Mouse (Mus musculus) erythroblast, adult 5-6 weeks (primary cell): ENCODE results near the gene Cd63. TPM values are rescaled to one million over a fixed set of nuclear protein-coding genes. Genes with fewer than 3 reads are reported as not detected.

Experiments used
- ATAC-seq: replicated peaks from 2 replicates; pipeline ENCODE4 v1.8.0; 2016; ENCODE audit warnings: moderate number of reproducible peaks, mild to moderate bottlenecking, moderate TSS enrichment, inconsistent platforms; ENCODE audit not compliant: poor library complexity, low FRiP score, severe bottlenecking
- total RNA-seq, 2 experiments: library from RNA; stranded (forward) in 1 of 2; stranded (reverse) in 1 of 2; fragments of 150-400 nt in 1 of 2; fragments of 200-764, 138-1000 nt in 1 of 2; gene quantifications; 2 replicates each; pipeline versions ENCODE4 v1.2.3 to v1.2.4; 2015 to 2017; ENCODE audit warnings: low replicate concordance in 2 of 2

Gene Cd63
- total RNA-seq, 2 experiments from 2014 or later: 27.2 to 115 TPM

GRCm38 (mm10) chr10:128950208-128950887 is 49.6 kb downstream of the Cd63 start:
- no peak for ATAC-seq

DNA sequence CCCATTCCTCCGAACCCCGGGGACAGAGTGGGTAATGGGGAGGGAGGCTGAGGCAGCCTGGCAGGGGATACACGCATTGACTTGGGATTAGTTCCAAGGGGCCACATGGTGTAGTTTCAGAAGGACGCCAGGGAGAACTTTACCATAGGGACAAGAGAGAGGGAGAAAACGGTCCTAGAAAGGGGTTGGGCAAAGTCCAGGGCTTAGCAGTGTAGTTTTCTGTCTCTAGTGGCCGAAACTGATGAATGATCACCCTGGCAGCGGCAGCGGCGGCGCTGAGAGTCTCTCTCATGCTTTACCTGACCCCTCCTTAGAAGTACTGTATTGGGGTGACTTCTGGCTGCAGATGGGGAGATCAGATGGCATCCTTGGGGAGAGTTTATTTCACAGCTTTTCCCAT is 57.6 kb downstream of the Cd63 start:
- no peak for ATAC-seq

GRCm38 (mm10) chr10:128960142-128960541 is 59.4 kb downstream of the Cd63 start:
- no peak for ATAC-seq

DNA sequence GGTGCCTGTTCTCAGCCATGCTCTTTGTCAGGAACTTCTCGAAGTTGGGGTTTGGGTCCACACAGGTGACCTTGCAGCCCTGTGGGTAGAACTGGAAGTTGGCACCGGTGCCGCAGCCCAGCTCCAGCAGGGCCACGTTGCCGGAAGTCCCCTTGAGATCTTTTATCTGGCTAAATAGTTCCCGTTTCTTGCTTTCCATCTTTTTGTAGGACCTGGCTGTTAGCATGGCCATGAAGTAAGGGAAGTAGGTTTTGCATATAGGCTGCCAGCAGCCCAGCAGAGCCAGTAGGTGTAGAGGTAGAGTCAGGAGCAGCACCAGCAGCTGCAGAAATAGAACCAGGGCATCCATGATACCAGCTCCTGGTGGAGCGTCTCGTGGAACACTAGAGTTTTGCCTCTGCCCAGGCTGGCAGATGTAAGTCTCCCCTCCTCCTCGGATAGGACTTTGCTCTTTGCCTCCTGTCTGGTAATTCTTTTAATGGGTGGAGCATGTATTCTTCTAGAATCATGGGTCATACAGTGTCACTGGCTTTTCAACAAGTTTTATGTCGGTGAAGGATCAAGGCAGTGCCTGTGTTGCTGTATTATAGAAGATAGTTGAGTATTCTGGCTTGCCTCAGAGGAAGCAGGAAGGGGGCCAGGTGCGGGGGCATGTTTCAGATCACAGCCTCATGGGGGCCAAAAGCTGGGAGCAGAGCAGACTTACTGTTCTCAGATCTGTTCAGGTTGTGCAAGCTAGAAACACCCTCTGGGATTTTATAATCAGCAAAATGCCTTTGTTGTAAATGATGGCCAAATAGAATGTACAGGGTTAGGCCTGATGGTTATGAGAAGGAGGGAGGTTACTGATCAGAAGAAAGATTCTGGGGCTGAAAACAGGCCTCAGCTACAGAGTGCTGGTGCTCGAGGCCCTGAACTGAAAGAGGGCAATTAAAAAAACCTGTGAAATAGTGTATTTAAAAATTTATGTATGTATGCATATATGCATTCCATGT is 60.1 kb downstream of the Cd63 start, which contains the start of gene Mettl7b:
Gene Mettl7b (minus strand): TSS at position 399 of the 995 bp plus-strand sequence.
- no peak for ATAC-seq

Other genes starting within 250 kb of the Cd63 start
- 3.1 and 7.5 TPM in 2 replicates for gene Suox, start 226.9 kb upstream of the Cd63 start, total RNA-seq (2015; ENCODE audit: low replicate concordance)
- gene Suox, start 226.9 kb upstream of the Cd63 start, total RNA-seq (2017; ENCODE audit: low replicate concordance): 8.4 and 11.3 TPM in 2 replicates
- gene Rab5b, start 204.7 kb upstream of the Cd63 start, total RNA-seq (2015; ENCODE audit: low replicate concordance): 26.9 and 42.2 TPM in 2 replicates
- gene Rab5b, start 204.7 kb upstream of the Cd63 start, total RNA-seq (2017; ENCODE audit: low replicate concordance): 64.8 and 71.7 TPM in 2 replicates
- not detected in 2 replicates for gene Pmel, start 196.8 kb upstream of the Cd63 start, total RNA-seq (2015; ENCODE audit: low replicate concordance)
- not detected in 2 replicates for gene Pmel, start 196.8 kb upstream of the Cd63 start, total RNA-seq (2017; ENCODE audit: low replicate concordance)
- gene Cdk2, start 196.0 kb upstream of the Cd63 start, total RNA-seq (2015; ENCODE audit: low replicate concordance): 29.8 and 37.2 TPM in 2 replicates
- gene Cdk2, start 196.0 kb upstream of the Cd63 start, total RNA-seq (2017; ENCODE audit: low replicate concordance): 21.0 and 34.3 TPM in 2 replicates
- gene Dgka, start 156.1 kb upstream of the Cd63 start, total RNA-seq (2015; ENCODE audit: low replicate concordance): 8.2 and 13.4 TPM in 2 replicates
- 2.9 and 4.7 TPM in 2 replicates for gene Dgka, start 156.1 kb upstream of the Cd63 start, total RNA-seq (2017; ENCODE audit: low replicate concordance)
- gene Pym1, start 153.1 kb upstream of the Cd63 start, total RNA-seq (2015; ENCODE audit: low replicate concordance): 2.5 and 17.5 TPM in 2 replicates
- gene Pym1, start 153.1 kb upstream of the Cd63 start, total RNA-seq (2017; ENCODE audit: low replicate concordance): 9.1 and 12.4 TPM in 2 replicates
- gene Mmp19, start 110.1 kb upstream of the Cd63 start, total RNA-seq (2015; ENCODE audit: low replicate concordance): 0.38 TPM in 1 of 2 replicates, not detected in the other
- 0.85 and 1.5 TPM in 2 replicates for gene Mmp19, start 110.1 kb upstream of the Cd63 start, total RNA-seq (2017; ENCODE audit: low replicate concordance)
- gene Dnajc14, start 96.9 kb upstream of the Cd63 start, total RNA-seq (2015; ENCODE audit: low replicate concordance): 16.5 and 17.6 TPM in 2 replicates
- gene Dnajc14, start 96.9 kb upstream of the Cd63 start, total RNA-seq (2017; ENCODE audit: low replicate concordance): 9.5 and 9.6 TPM in 2 replicates
- gene Tmem198b, start 96.6 kb upstream of the Cd63 start, total RNA-seq (2015; ENCODE audit: low replicate concordance): 0.19 and 1.7 TPM in 2 replicates
- gene Tmem198b, start 96.6 kb upstream of the Cd63 start, total RNA-seq (2017; ENCODE audit: low replicate concordance): 0.42 and 3.7 TPM in 2 replicates
- gene Sarnp, start 83.7 kb upstream of the Cd63 start, total RNA-seq (2015; ENCODE audit: low replicate concordance): 74.4 and 106 TPM in 2 replicates
- gene Sarnp, start 83.7 kb upstream of the Cd63 start, total RNA-seq (2017; ENCODE audit: low replicate concordance): 93.5 and 113 TPM in 2 replicates
- gene Ormdl2, start 79.3 kb upstream of the Cd63 start, total RNA-seq (2015; ENCODE audit: low replicate concordance): 5.4 and 18.8 TPM in 2 replicates
- 13.0 and 28.2 TPM in 2 replicates for gene Ormdl2, start 79.3 kb upstream of the Cd63 start, total RNA-seq (2017; ENCODE audit: low replicate concordance)
- not detected in 2 replicates for gene Gdf11, start 9.3 kb upstream of the Cd63 start, total RNA-seq (2015; ENCODE audit: low replicate concordance)
- gene Gdf11, start 9.3 kb upstream of the Cd63 start, total RNA-seq (2017; ENCODE audit: low replicate concordance): not detected in 2 replicates
- 5.0 TPM in 1 of 2 replicates, not detected in the other for gene Rdh5, start 21.9 kb downstream of the Cd63 start, total RNA-seq (2015; ENCODE audit: low replicate concordance)
- 1.1 TPM in 1 of 2 replicates, not detected in the other for gene Rdh5, start 21.9 kb downstream of the Cd63 start, total RNA-seq (2017; ENCODE audit: low replicate concordance)
- gene Bloc1s1, start 23.0 kb downstream of the Cd63 start, total RNA-seq (2015; ENCODE audit: low replicate concordance): 25.4 and 37.0 TPM in 2 replicates
- gene Bloc1s1, start 23.0 kb downstream of the Cd63 start, total RNA-seq (2017; ENCODE audit: low replicate concordance): 22.7 and 24.7 TPM in 2 replicates
- not detected in 2 replicates for gene Itga7, start 32.8 kb downstream of the Cd63 start, total RNA-seq (2015; ENCODE audit: low replicate concordance)
- gene Itga7, start 32.8 kb downstream of the Cd63 start, total RNA-seq (2017; ENCODE audit: low replicate concordance): not detected in 2 replicates
- not detected in 2 replicates for gene Mettl7b, start 60.0 kb downstream of the Cd63 start, total RNA-seq (2015; ENCODE audit: low replicate concordance)
- gene Mettl7b, start 60.0 kb downstream of the Cd63 start, total RNA-seq (2017; ENCODE audit: low replicate concordance): not detected in 2 replicates
- not detected in 2 replicates for gene Olfr9, start 88.4 kb downstream of the Cd63 start, total RNA-seq (2015; ENCODE audit: low replicate concordance)
- gene Olfr9, start 88.4 kb downstream of the Cd63 start, total RNA-seq (2017; ENCODE audit: low replicate concordance): not detected in 2 replicates
- not detected in 2 replicates for gene Olfr763, start 109.8 kb downstream of the Cd63 start, total RNA-seq (2015; ENCODE audit: low replicate concordance)
- gene Olfr763, start 109.8 kb downstream of the Cd63 start, total RNA-seq (2017; ENCODE audit: low replicate concordance): not detected in 2 replicates
- not detected in 2 replicates for gene Olfr764-ps1, start 138.9 kb downstream of the Cd63 start, total RNA-seq (2015; ENCODE audit: low replicate concordance)
- not detected in 2 replicates for gene Olfr764-ps1, start 138.9 kb downstream of the Cd63 start, total RNA-seq (2017; ENCODE audit: low replicate concordance)
- gene Olfr765, start 149.0 kb downstream of the Cd63 start, total RNA-seq (2015; ENCODE audit: low replicate concordance): not detected in 2 replicates
- gene Olfr765, start 149.0 kb downstream of the Cd63 start, total RNA-seq (2017; ENCODE audit: low replicate concordance): not detected in 2 replicates
- not detected in 2 replicates for gene Olfr766-ps1, start 168.0 kb downstream of the Cd63 start, total RNA-seq (2015; ENCODE audit: low replicate concordance)
- gene Olfr766-ps1, start 168.0 kb downstream of the Cd63 start, total RNA-seq (2017; ENCODE audit: low replicate concordance): not detected in 2 replicates
- not detected in 2 replicates for gene Olfr767, start 181.9 kb downstream of the Cd63 start, total RNA-seq (2015; ENCODE audit: low replicate concordance)
- gene Olfr767, start 181.9 kb downstream of the Cd63 start, total RNA-seq (2017; ENCODE audit: low replicate concordance): not detected in 2 replicates
- not detected in 2 replicates for gene Olfr768, start 198.4 kb downstream of the Cd63 start, total RNA-seq (2015; ENCODE audit: low replicate concordance)
- gene Olfr768, start 198.4 kb downstream of the Cd63 start, total RNA-seq (2017; ENCODE audit: low replicate concordance): not detected in 2 replicates
- not detected in 2 replicates for gene Olfr769, start 216.9 kb downstream of the Cd63 start, total RNA-seq (2015; ENCODE audit: low replicate concordance)
- gene Olfr769, start 216.9 kb downstream of the Cd63 start, total RNA-seq (2017; ENCODE audit: low replicate concordance): not detected in 2 replicates
- gene Olfr770, start 238.0 kb downstream of the Cd63 start, total RNA-seq (2015; ENCODE audit: low replicate concordance): not detected in 2 replicates
- not detected in 2 replicates for gene Olfr770, start 238.0 kb downstream of the Cd63 start, total RNA-seq (2017; ENCODE audit: low replicate concordance)